Mouse (Mus musculus) neural tube, embryonic 13.5 days (tissue): ENCODE results near the gene Astn1. TPM values are rescaled to one million over a fixed set of nuclear protein-coding genes. Genes with fewer than 3 reads are reported as not detected.

ENCODE experiments used
- ATAC-seq: fragments of 200-750 bp; cut with Nextera tagmentation; 2 replicates; pipeline ENCODE4 v1.8.0; 2017; ENCODE audit warnings: low read depth, mild to moderate bottlenecking, moderate TSS enrichment, moderate library complexity
- H3K27ac ChIP-seq: fragments of 300-500 bp; sonication (generic); replicated peaks from 2 replicates; pipeline ENCODE4 v1.5.1; 2015; ENCODE audit warnings: moderate library complexity, mild to moderate bottlenecking, inconsistent platforms
- H3K27me3 ChIP-seq: fragments of 300-500 bp; sonication (generic); 2 replicates; pipeline ENCODE4 v1.6.1; 2015; ENCODE audit warnings: mild to moderate bottlenecking, inconsistent platforms
- H3K36me3 ChIP-seq: fragments of 300-500 bp; sonication (generic); 2 replicates; pipeline ENCODE4 v1.6.1; 2015; ENCODE audit warnings: mild to moderate bottlenecking, inconsistent platforms
- H3K4me1 ChIP-seq: fragments of 300-500 bp; sonication (generic); replicated peaks from 2 replicates; pipeline ENCODE4 v1.6.1; 2015; ENCODE audit warnings: inconsistent platforms
- H3K4me2 ChIP-seq: fragments of 300-500 bp; sonication (generic); 2 replicates; pipeline ENCODE4 v1.6.1; 2015; ENCODE audit warnings: inconsistent platforms, mild to moderate bottlenecking, moderate library complexity
- H3K4me3 ChIP-seq: fragments of 300-500 bp; sonication (generic); 2 replicates; pipeline ENCODE4 v1.5.1; 2015; ENCODE audit warnings: mild to moderate bottlenecking, inconsistent platforms
- H3K9ac ChIP-seq: fragments of 300-500 bp; sonication (generic); 2 replicates; pipeline ENCODE4 v1.6.1; 2015; ENCODE audit warnings: moderate library complexity, mild to moderate bottlenecking, inconsistent platforms
- H3K9me3 ChIP-seq: fragments of 300-500 bp; sonication (generic); 2 replicates; pipeline ENCODE4 v1.6.1; 2016; ENCODE audit warnings: inconsistent platforms
- WGBS: fragments of 180-500 bp; shearing (Covaris S2); methylation state at CpG from one replicate; pipeline ENCODE4 v1.1.7; 2015; 5-methylcytosine and 5-hydroxymethylcytosine counted together
- polyA plus RNA-seq: library from polyadenylated mRNA; unstranded; fragments of >200 nt; fragmentation: Nextera tagmentation; extraction: Ambion mirVana; gene quantifications from 2 replicates; pipeline ENCODE4 v1.2.1, GENCODE M21; 2015

Astn1 gene
- polyA plus RNA-seq, 1 experiment from 2014 or later, result 29.3 TPM

DNA sequence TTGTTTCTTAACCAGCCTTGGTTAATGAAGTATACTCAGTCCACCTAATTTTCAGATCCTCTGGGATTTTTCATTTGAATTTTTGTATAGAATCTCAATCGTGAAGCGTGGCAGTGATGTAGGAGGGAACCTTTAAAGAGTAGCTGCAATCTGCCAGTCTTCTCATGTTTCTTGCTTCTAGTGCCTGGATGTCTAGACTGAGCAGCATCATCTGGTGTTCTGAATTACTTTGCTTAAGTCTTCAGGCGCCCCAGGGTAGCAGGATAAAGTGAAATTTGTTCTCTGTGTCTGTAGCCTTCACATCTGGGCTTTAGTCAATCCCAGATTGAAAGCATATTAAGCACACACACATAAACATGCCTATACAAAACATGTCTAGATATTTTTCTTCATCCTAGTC, 21.1 kb downstream of the Astn1 start:
- H3K36me3 ChIP-seq, result peaks cover 15% of the 10 kb centered on the region; the same call in 1 of the 2 replicates
- H3K27ac ChIP-seq, result no peak overlapping the region
- H3K4me1 ChIP-seq, result peaks cover 33% of the 10 kb centered on the region
- no peak overlapping the region for H3K4me3 ChIP-seq
- no peaks in the 10 kb centered on the region for H3K9me3 ChIP-seq
- no peak for ATAC-seq
- H3K27me3 ChIP-seq, result no peaks in the 10 kb centered on the region
- no peak overlapping the region for H3K9ac ChIP-seq
- 85% methylated on average over 3 of the region's 3 CpGs for WGBS
- no peak overlapping the region for H3K4me2 ChIP-seq

DNA sequence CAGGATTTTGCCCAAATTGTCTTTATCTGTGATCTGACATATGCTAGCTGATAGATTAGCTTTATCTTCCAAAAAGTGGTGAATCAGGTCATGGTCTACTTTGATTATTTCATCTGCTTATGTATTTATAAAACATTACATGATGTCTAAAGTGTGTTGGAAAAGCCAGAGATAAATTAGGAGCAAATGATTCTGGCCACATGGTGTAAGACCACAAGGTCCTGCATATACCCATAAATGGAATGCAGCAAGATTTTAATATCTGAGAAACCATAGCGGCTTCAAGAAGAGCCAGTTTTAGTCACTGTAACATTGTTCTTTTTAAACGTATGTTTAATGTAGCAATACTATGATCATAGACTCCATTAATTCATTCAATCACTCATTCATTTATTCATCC, 23.2 kb downstream of the Astn1 start:
- Histone ChIP-seq H3K36me3 (0 out of 2 replicates have a peak, but pooled peaks cover 4% of the 10 kb centered on the region), H3K4me2 (no peak overlapping the region), H3K4me1 (peaks cover 30% of the 10 kb centered on the region), H3K27ac (no peak overlapping the region), H3K27me3 (no peaks in the 10 kb centered on the region), H3K9ac (no peak overlapping the region), H3K9me3 (no peaks in the 10 kb centered on the region), H3K4me3 (no peak overlapping the region)
- 92% methylated on average over 2 of the region's 2 CpGs for WGBS
- ATAC-seq, result no peak

DNA sequence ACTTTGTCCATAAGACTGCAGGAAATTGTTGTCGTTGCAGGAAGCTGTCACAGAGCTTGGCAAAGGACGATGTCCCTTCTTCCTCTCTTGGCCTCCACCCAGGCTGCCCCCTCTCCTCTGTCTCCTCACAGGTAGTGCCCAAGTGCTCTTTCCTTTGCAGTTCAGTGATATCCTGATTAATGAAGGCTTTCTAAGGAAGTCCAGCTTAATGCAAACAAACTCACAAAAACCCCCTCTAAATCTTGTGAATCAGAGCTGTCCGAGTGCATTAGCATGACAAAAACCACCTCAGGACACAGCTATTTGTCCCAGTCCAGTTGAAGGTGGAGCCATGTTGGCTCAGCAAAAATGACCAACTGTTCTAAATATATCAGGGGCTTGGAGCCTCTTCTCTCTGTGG, 24.7 kb downstream of the Astn1 start:
- ATAC-seq, result peak; percentile 66; the same call in 1 of the 2 replicates
- 0 out of 2 replicates have a peak, but pooled peaks cover 4% of the 10 kb centered on the region for H3K36me3 ChIP-seq
- peaks cover 28% of the 10 kb centered on the region for H3K4me1 ChIP-seq
- H3K27me3 ChIP-seq, result no peaks in the 10 kb centered on the region
- H3K4me3 ChIP-seq, result no peak overlapping the region
- no peaks in the 10 kb centered on the region for H3K9me3 ChIP-seq
- no peak overlapping the region for H3K4me2 ChIP-seq
- 0 out of 2 replicates have a peak overlapping the region, but pooled peaks have one; percentile 39 for H3K27ac ChIP-seq
- WGBS, result 23% methylated on average over 3 of the region's 3 CpGs
- H3K9ac ChIP-seq, result no peak overlapping the region

DNA sequence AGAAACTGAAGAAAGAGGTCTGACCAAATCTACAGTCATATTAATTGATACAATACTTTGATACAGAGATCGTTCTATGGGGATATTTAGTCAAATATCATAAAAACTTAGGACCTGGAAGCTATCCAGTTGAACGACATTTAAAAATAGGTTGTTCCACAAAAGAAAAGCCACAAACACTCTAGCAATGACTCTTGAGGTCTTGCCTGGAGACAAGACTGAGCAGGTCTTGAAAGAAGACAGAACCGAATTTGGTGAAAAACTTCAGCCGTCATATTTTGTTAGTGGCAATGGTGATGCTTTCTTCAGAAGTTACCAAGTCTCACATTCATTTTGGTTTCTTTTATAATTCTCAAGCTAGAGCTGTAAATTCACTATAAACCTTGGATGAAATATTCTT, 26.9 kb downstream of the Astn1 start:
- no peak overlapping the region for H3K4me3 ChIP-seq
- peaks cover 21% of the 10 kb centered on the region for H3K4me1 ChIP-seq
- 0 out of 2 replicates have a peak, but pooled peaks cover 4% of the 10 kb centered on the region for H3K36me3 ChIP-seq
- H3K9me3 ChIP-seq, result no peaks in the 10 kb centered on the region
- no peak for ATAC-seq
- H3K27me3 ChIP-seq, result no peaks in the 10 kb centered on the region
- no peak overlapping the region for H3K27ac ChIP-seq
- 94% methylated on average over 4 of the region's 4 CpGs for WGBS
- H3K4me2 ChIP-seq, result no peak overlapping the region
- H3K9ac ChIP-seq, result no peak overlapping the region

DNA sequence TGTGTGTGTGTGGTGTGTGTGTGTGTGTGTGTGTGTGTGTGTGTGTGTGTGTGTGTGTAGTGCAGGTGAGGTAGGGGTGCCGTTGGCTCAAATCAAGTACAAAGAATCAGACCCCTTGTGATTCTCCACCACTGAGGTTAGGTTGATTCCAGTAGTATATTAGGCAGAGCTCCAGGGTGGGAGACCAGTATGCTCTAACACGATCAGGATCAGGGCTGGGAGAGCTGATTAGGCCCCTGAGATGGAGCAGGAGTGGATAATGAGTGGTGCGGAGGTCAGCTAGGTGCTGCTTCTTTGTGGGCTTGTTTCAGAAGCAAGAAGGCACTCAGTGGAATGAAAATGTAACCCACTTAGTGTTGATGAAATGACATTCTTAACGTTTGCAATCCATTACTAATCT, 28.6 kb downstream of the Astn1 start:
- Histone ChIP-seq H3K27ac (no peak overlapping the region; the same call in 1 of the 2 replicates), H3K27me3 (no peaks in the 10 kb centered on the region), H3K9me3 (no peaks in the 10 kb centered on the region), H3K4me1 (peaks cover 22% of the 10 kb centered on the region), H3K36me3 (no peaks in the 10 kb centered on the region), H3K9ac (no peak overlapping the region), H3K4me3 (no peak overlapping the region), H3K4me2 (no peak overlapping the region)
- no peak for ATAC-seq
- WGBS, result 66% methylated on average over 4 of the region's 4 CpGs

DNA sequence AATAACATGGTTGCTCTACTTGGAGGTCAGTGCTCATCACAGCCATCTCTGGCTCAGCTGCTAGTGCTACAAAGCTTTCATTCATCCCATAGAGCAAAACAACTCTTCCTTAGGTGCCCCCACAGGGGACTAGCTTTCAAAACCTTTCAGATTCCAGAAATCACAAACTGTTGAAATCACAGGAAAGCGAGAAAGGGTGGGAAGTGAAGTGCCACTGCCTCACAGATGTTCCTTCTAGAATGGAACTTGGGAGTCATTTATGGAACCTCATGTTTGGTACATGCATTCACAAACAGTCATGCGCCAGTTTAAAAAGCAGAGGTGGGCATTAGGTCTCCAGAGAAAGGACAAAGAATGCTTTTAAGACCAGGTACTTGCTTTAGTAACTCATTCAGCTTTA, 35.0 kb downstream of the Astn1 start:
- Histone ChIP-seq H3K4me3 (no peak overlapping the region), H3K9ac (no peak overlapping the region), H3K27me3 (no peaks in the 10 kb centered on the region), H3K36me3 (no peaks in the 10 kb centered on the region), H3K4me1 (peaks cover 18% of the 10 kb centered on the region), H3K9me3 (no peaks in the 10 kb centered on the region), H3K27ac (no peak overlapping the region), H3K4me2 (no peak overlapping the region)
- WGBS, result 93% methylated on average over 2 of the region's 2 CpGs
- no peak for ATAC-seq

DNA sequence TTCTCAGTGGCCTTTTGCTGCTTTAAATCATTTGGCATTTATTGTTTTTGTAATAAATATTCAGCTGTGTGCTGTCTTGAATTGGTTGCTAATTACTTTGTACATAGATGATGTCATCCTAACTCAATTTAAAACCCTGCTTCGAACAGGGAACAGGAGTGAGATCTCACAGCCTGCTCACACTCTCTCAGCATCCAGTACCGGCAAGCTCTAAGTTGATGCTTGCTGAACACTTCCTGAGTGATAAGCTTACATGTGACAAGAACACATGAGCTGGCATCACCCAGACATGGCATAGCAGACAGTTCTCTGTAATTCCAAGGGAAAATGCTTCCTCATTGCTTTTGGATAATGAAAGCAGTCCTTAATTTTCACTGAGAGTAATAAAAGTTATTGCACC, 38.8 kb downstream of the Astn1 start:
- H3K27ac ChIP-seq, result peak overlapping the region; percentile 35; the same call in 1 of the 2 replicates
- no peak overlapping the region for H3K4me3 ChIP-seq
- 0 out of 2 replicates have a peak, but pooled peaks have one; percentile 51 for ATAC-seq
- WGBS, result 49% methylated on average over 2 of the region's 2 CpGs
- H3K9ac ChIP-seq, result no peak overlapping the region
- H3K9me3 ChIP-seq, result no peaks in the 10 kb centered on the region
- H3K27me3 ChIP-seq, result no peaks in the 10 kb centered on the region
- peaks cover 33% of the 10 kb centered on the region for H3K4me1 ChIP-seq
- no peak overlapping the region for H3K4me2 ChIP-seq
- H3K36me3 ChIP-seq, result no peaks in the 10 kb centered on the region

DNA sequence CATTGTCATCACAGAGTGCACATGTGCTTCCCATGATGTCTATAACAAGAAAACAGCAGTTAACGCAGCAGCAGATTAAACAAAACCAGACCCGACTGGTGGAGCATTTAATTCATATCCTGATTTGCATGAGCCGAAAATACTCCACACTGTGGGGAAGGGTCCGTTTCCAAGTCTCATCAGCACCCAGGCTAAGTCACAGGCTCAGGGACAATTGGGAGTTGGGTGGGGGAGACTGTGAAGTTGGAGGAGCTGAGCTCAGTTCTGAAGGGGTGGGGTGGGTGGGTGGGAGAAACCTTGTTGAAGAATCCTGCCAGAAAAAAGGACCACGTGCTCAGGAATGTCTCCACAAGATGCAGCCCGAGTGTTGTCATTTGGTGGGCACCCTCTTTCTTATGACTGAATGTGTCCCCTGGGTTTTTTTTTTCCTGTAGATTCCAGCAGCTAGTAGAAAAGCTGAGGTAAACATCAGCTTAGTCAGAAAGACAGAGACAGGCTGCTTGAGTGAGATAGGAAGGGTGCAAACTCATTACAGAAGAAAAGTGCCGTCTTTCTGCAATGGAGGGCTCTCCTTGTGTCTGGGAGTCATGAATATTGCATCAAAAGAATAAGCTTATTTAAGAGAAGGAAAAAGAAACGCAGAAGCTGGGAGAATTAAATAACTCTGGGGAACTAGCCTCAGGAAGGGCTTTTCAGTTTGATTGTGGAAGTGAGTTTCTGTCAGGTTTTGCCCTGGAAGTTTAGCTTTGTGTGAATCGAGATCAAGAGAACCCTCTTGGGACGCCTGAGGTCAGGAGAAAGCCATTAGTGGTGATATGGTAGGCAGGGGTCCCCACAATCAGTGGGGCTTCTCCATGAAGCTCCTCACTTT, 44.1 kb downstream of the Astn1 start:
- H3K36me3 ChIP-seq, result no peaks in the 10 kb centered on the region
- H3K27ac ChIP-seq, result no peak overlapping the region
- no peak for ATAC-seq
- H3K4me3 ChIP-seq, result no peak overlapping the region
- peaks cover 49% of the 10 kb centered on the region for H3K4me1 ChIP-seq
- H3K9ac ChIP-seq, result no peak overlapping the region
- H3K9me3 ChIP-seq, result no peaks in the 10 kb centered on the region
- no peaks in the 10 kb centered on the region for H3K27me3 ChIP-seq
- H3K4me2 ChIP-seq, result no peak overlapping the region
- WGBS, result 55% methylated on average over 10 of the region's 10 CpGs

DNA sequence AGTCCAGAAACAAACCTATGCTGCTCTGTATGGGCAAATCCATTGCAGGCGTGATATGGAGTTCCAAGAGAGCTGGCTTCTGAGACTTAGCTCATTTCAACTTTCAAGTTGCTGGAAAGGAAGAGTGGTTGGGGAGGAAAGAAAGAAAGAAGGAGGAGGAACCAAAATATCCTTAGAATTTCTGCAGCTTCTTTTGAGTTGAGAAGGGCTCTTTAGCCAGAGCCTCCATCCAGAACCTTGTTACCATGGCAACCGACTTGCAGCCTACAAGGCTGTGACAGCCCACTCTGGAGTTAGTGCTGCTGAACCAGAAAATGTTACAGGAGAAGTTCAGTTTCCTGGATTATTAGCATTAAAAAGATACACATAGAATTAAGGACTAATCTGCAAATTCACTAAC, 46.1 kb downstream of the Astn1 start:
- 75% methylated on average over 2 of the region's 2 CpGs for WGBS
- ATAC-seq, result no peak

DNA sequence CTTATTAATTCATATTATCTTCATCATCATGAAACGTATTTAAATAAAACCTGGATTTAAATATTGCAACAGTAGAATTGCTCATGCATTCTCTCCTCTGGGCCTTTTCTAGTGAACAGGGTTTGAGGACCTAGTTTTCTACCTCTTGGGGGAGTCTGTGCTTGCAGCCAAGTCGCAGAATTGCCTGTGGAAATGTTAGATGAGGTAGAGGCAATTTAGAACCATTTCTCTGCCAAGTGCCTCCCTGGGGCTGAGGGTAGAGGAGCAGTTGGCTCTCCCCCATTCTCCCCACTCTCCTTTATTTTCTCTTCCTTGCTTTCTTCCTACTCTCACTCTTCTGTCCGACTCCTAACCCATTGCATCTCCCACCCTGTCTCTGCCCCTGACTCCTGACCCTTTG, 49.1 kb downstream of the Astn1 start:
- Histone ChIP-seq H3K4me2 (no peak overlapping the region), H3K4me1 (peaks cover 29% of the 10 kb centered on the region), H3K36me3 (no peaks in the 10 kb centered on the region), H3K4me3 (no peak overlapping the region), H3K9ac (no peak overlapping the region), H3K27ac (0 out of 2 replicates have a peak overlapping the region, but pooled peaks have one; percentile 9), H3K27me3 (no peaks in the 10 kb centered on the region), H3K9me3 (no peaks in the 10 kb centered on the region)
- no peak for ATAC-seq
- 71% methylated on average over 3 of the region's 3 CpGs for WGBS

More for the DNA sequence above, 46.1 kb downstream of the Astn1 start:
- no peak overlapping the region for H3K4me3 ChIP-seq
- H3K4me1 ChIP-seq, result peaks cover 49% of the 10 kb centered on the region
- no peak overlapping the region for H3K27ac ChIP-seq
- H3K4me2 ChIP-seq, result no peak overlapping the region
- H3K9ac ChIP-seq, result no peak overlapping the region
- no peaks in the 10 kb centered on the region for H3K36me3 ChIP-seq
- H3K9me3 ChIP-seq, result no peaks in the 10 kb centered on the region
- H3K27me3 ChIP-seq, result no peaks in the 10 kb centered on the region

DNA sequence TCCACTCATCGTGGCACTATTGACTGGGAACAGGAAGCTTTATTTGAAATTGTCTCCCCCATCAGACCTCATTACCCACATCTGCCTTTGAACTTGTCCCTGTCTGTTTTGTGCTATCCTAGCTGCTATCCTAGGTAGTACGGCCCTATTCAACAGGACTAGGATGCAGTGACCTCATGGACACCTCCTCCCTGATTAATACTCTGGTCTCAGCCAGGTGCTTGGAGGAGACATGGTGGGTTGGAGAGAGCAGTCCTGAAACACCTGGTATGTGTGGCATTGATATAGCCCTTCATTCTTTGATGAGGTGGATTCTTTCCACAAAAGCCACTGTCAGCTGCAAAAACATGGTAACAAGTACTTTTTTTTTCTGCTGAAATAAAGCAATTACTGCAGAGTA, 52.1 kb downstream of the Astn1 start:
- 93% methylated on average over 2 of the region's 2 CpGs for WGBS
- Histone ChIP-seq H3K27ac (no peak overlapping the region), H3K4me3 (no peak overlapping the region), H3K9me3 (no peaks in the 10 kb centered on the region), H3K27me3 (no peaks in the 10 kb centered on the region), H3K4me1 (peaks cover 6% of the 10 kb centered on the region), H3K4me2 (no peak overlapping the region), H3K9ac (no peak overlapping the region), H3K36me3 (no peaks in the 10 kb centered on the region)
- ATAC-seq, result no peak

DNA sequence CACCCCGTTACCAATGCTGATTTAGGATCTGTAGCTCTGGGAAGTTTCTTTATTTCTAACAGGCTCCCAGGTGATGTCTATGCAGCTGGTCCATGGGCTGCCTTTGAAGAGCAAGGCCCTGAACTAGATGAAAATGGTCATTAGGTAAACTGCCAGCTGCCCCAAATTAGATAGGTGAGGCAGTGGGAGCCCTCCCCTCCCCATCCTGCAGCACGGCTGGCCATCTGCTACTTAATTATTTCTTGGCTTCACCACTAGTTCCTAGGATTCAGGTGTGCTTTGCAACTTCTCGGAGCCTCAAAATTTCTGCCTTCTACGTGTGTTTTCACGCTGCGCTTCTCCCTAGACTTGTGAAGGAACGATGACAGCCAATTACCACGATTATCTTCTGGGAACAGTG, 59.4 kb downstream of the Astn1 start:
- H3K9ac ChIP-seq, result no peak overlapping the region
- no peak overlapping the region for H3K27ac ChIP-seq
- H3K27me3 ChIP-seq, result no peaks in the 10 kb centered on the region
- H3K4me3 ChIP-seq, result no peak overlapping the region
- no peaks in the 10 kb centered on the region for H3K9me3 ChIP-seq
- H3K4me1 ChIP-seq, result peaks cover 7% of the 10 kb centered on the region; the same call in 1 of the 2 replicates
- ATAC-seq, result no peak
- no peaks in the 10 kb centered on the region for H3K36me3 ChIP-seq
- H3K4me2 ChIP-seq, result no peak overlapping the region
- WGBS, result 87% methylated on average over 8 of the region's 8 CpGs
